Mouse (Mus musculus) thymus, adult 2 months (tissue): ENCODE data around the gene Stra6. TPM values are rescaled to one million over a fixed set of nuclear protein-coding genes. Genes with fewer than 3 reads are reported as not detected.

ENCODE experiments used
- DNase-seq: peaks from one replicate; pipeline ENCODE4 v3.0.0; 2021
- H3K27ac ChIP-seq: fragments of 200-500 bp; 2 replicates; pipeline ENCODE4 v1.5.1; 2012; ENCODE audit warnings: low read length, control low read depth; ENCODE audit not compliant: control insufficient read depth, insufficient read depth
- H3K27me3 ChIP-seq: fragments of 200-500 bp; 2 replicates; pipeline ENCODE4 v1.6.1; 2012; ENCODE audit warnings: mild to moderate bottlenecking, low read length, moderate library complexity, mixed read lengths; ENCODE audit not compliant: control insufficient read depth, insufficient read depth
- H3K36me3 ChIP-seq: fragments of 200-500 bp; 2 replicates; pipeline ENCODE4 v1.6.1; 2012; ENCODE audit warnings: mild to moderate bottlenecking, low read length, moderate library complexity; ENCODE audit not compliant: control insufficient read depth, insufficient read depth
- H3K4me1 ChIP-seq: fragments of 200-500 bp; replicated peaks from 2 replicates; pipeline ENCODE4 v1.6.1; 2012; ENCODE audit warnings: low read length; ENCODE audit not compliant: control insufficient read depth, insufficient read depth
- H3K4me3 ChIP-seq: fragments of 200-500 bp; 2 replicates; pipeline ENCODE4 v1.5.1; 2012; ENCODE audit warnings: mild to moderate bottlenecking, low read length, control low read depth, moderate library complexity; ENCODE audit not compliant: control insufficient read depth, insufficient read depth
- CTCF ChIP-seq: fragments of 200-500 bp; IDR thresholded peaks from 2 replicates; pipeline ENCODE4 v1.5.1; 2012; ENCODE audit warnings: mild to moderate bottlenecking, control low read depth, low read length, moderate library complexity, borderline replicate concordance; ENCODE audit not compliant: control insufficient read depth, poor library complexity, insufficient read depth; ENCODE audit errors: extremely low read depth
- POLR2A ChIP-seq: fragments of 200-500 bp; IDR thresholded peaks from 2 replicates; pipeline ENCODE4 v1.6.1; 2012; ENCODE audit warnings: mild to moderate bottlenecking, low read length, control low read depth, moderate library complexity; ENCODE audit not compliant: control insufficient read depth, poor library complexity, insufficient read depth; ENCODE audit errors: extremely low read depth
- WGBS: fragments of 180-500 bp; shearing (Covaris S2); methylation state at CpG from one replicate; pipeline ENCODE4 v1.1.7; 2018; 5-methylcytosine and 5-hydroxymethylcytosine counted together
- polyA plus RNA-seq: library from polyadenylated mRNA; depleted of rRNA; stranded (reverse); fragments of >200 nt; gene quantifications from 2 replicates; pipeline ENCODE4 v1.2.3, GENCODE M21; 2012

The Stra6 gene
- polyA plus RNA-seq, 1 experiment = 6.1 TPM

- Histone ChIP-seq H3K27ac (no peak overlapping the region), H3K4me1 (peaks cover 15% of the 10 kb centered on the region; the same call in 1 of the 2 replicates), H3K27me3 (peaks cover 20% of the 10 kb centered on the region; the same call in 1 of the 2 replicates), H3K4me3 (no peak overlapping the region), H3K36me3 (no peaks in the 10 kb centered on the region)
- 7% methylated on average over 14 of the region's 14 CpGs for WGBS
- TF ChIP-seq CTCF = no peak
- no peak for TF ChIP-seq POLR2A
- no peak for DNase-seq
Observed at GRCm38 (mm10) chr9:58196141-58196540, 132.6 kb downstream of the Stra6 start.

GRCm38 (mm10) chr9:58196610-58197567 is 133.3 kb downstream of the Stra6 start:
- no peak overlapping the region for H3K4me3 ChIP-seq
- peaks cover 20% of the 10 kb centered on the region; the same call in 1 of the 2 replicates for H3K27me3 ChIP-seq
- H3K27ac ChIP-seq = no peak overlapping the region
- WGBS = 12% methylated on average over 46 of the region's 46 CpGs
- H3K36me3 ChIP-seq = no peaks in the 10 kb centered on the region
- peaks cover 15% of the 10 kb centered on the region; the same call in 1 of the 2 replicates for H3K4me1 ChIP-seq
- no peak for TF ChIP-seq CTCF
- no peak for TF ChIP-seq POLR2A
- no peak for DNase-seq

- peak; percentile 29 for DNase-seq
- peaks cover 29% of the 10 kb centered on the region; the same call in 1 of the 2 replicates for H3K27me3 ChIP-seq
- H3K4me1 ChIP-seq = peaks cover 15% of the 10 kb centered on the region; the same call in 1 of the 2 replicates
- 5% methylated on average over 58 of the region's 58 CpGs for WGBS
- H3K36me3 ChIP-seq = no peaks in the 10 kb centered on the region
- no peak overlapping the region for H3K4me3 ChIP-seq
- TF ChIP-seq CTCF (no peak), POLR2A (peak; percentile 20; the same call in 1 of the 2 replicates)
- H3K27ac ChIP-seq = no peak overlapping the region
Observed at GRCm38 (mm10) chr9:58197781-58198701, 134.5 kb downstream of the Stra6 start.

GRCm38 (mm10) chr9:58198801-58199371 is 135.3 kb downstream of the Stra6 start:
- H3K27me3 ChIP-seq = peaks cover 36% of the 10 kb centered on the region; the same call in 1 of the 2 replicates
- 5% methylated on average over 38 of the region's 38 CpGs for WGBS

GRCm38 (mm10) chr9:58199381-58200269 is 136.0 kb downstream of the Stra6 start:
- Histone ChIP-seq H3K4me1 (peaks cover 17% of the 10 kb centered on the region; the same call in 1 of the 2 replicates), H3K36me3 (no peaks in the 10 kb centered on the region), H3K4me3 (no peak overlapping the region), H3K27me3 (peaks cover 36% of the 10 kb centered on the region; the same call in 1 of the 2 replicates), H3K27ac (no peak overlapping the region)
- WGBS = 7% methylated on average over 41 of the region's 41 CpGs
- no peak for DNase-seq
- TF ChIP-seq CTCF = no peak
- TF ChIP-seq POLR2A = no peak

More at GRCm38 (mm10) chr9:58198801-58199371, 135.3 kb downstream of the Stra6 start:
- H3K4me1 ChIP-seq = peaks cover 15% of the 10 kb centered on the region; the same call in 1 of the 2 replicates
- no peaks in the 10 kb centered on the region for H3K36me3 ChIP-seq
- TF ChIP-seq POLR2A (no peak), CTCF (no peak)
- no peak overlapping the region for H3K4me3 ChIP-seq
- no peak for DNase-seq
- no peak overlapping the region for H3K27ac ChIP-seq
